Mouse (Mus musculus) myocyte (in vitro differentiated cells): ENCODE measurements around the gene Sv2c.

Experiments
- CEBPB ChIP-seq: IDR thresholded peaks from 2 replicates; pipeline ENCODE4 v1.6.1; 2011; ENCODE audit warnings: mild to moderate bottlenecking, moderate library complexity; ENCODE audit not compliant: poor library complexity, insufficient read depth, severe bottlenecking
- E2F4 ChIP-seq: IDR thresholded peaks from one replicate; pipeline ENCODE4 v1.6.1; 2011; ENCODE audit warnings: mild to moderate bottlenecking, control low read depth, moderate library complexity; ENCODE audit not compliant: insufficient read depth
- MAX ChIP-seq: IDR thresholded peaks from one replicate; pipeline ENCODE4 v1.6.1; 2011; ENCODE audit warnings: low read depth, mild to moderate bottlenecking, control low read depth
- POLR2A ChIP-seq: IDR thresholded peaks from one replicate; pipeline ENCODE4 v1.6.1; 2011; ENCODE audit warnings: low read depth, mild to moderate bottlenecking, control low read depth, moderate library complexity; ENCODE audit not compliant: insufficient read length
- POLR2AphosphoS2 ChIP-seq: IDR thresholded peaks from one replicate; pipeline ENCODE4 v1.6.1; 2011; ENCODE audit warnings: low read depth, control low read depth; ENCODE audit not compliant: insufficient read length
- TCF12 ChIP-seq: IDR thresholded peaks from one replicate; pipeline ENCODE4 v1.6.1; 2011; ENCODE audit warnings: mild to moderate bottlenecking, control low read depth; ENCODE audit not compliant: poor library complexity, insufficient read depth, severe bottlenecking
- TCF3 ChIP-seq: IDR thresholded peaks from one replicate; pipeline ENCODE4 v1.6.1; 2011; ENCODE audit warnings: low read depth, control low read depth; ENCODE audit not compliant: insufficient read length
- USF1 ChIP-seq: IDR thresholded peaks from one replicate; pipeline ENCODE4 v1.6.1; 2011; ENCODE audit warnings: low read depth, mild to moderate bottlenecking, control low read depth, moderate library complexity

DNA sequence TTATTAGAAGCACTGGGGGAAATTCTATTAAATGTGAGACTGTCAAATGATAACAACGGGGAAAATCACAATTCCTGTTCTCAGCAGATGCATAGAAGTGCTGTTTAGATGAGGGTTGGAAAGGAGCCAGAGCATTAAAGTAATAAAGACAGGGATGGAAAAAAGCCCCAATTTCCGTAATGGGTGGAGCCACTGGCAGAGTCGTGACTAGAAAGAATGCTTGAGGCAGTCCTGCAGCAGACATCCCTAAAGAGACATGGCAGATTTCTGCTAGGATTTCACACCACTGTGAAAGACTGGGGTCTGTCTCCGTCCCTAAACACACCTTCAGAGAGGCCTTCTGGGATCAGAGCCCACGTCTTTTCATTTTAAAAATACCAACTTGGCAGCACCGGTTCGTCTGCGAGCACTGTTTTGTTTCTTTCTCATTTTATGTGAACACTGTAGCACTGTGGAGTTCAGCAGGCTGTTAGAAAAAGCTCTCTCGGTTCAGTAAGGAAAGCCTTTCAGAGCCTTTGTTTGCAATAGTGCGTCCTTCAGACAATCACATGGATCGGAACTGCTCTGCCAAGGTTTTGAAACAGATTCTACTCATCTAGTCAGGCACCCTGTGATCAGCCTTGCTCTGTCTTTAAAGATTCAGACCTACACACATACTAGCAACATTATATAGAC is 36.8 kb upstream of the Sv2c start:
- TF ChIP-seq POLR2AphosphoS2 (no peak), CEBPB (no peak), TCF12 (no peak), POLR2A (no peak), USF1 (no peak), MAX (no peak), E2F4 (no peak), TCF3 (no peak)
